Mouse (Mus musculus): Measurements from ENCODE around the gene Crebrf.

The Crebrf gene

DNA sequence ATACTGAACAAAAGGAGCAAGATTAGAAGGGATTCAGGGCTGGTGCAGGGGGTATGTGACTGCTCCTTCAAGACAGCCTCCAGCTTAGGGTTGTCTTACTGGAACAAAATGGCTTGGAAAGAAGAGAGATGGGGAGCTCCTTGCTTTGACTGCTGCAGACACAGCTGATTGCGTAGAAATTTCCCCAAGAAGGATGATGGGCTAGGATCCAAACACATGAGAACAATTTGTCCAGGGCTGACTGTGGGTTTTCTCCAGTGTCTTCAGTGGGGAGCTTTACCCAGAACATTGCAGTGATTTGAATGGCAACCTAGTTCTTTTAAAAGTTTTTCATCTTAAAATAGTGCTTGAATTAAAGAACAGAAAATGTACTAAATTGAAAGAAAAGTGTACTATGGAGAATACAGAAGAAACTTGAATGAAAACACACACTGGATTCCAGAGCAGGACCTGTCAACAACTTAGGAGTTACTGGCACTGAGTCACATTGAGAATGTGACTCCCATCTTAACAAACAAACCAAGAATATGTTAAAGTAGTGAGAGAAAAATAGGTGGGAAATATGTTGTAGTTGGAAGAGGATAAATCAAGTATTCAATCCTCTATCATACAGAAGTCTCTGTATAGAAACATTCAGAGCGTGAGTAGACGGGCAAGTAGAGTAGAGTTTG, 63.1 kb downstream of the Crebrf start:
- no peak for DNase-seq (ENCODE audit: inconsistent age in 2 of 2, low spot score in 1 of 2)

DNA sequence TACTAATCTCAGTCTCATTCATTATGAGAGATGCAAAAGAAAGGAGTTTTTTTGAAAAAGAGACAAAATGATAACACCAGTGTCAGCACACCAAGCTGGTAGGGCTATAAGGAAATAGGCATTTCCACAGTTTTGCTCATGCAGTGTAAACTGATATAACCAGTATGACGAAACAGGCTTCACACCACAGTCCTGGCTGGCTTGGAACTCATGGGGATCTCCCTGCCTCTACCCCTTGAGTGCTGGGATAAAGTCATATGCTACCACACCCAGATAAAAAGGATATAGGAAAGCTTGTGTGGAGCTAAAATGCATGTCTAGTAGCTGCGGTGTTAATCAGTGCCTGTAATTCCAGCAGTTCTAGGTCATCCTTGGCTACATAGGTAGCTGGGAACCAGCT, 64.0 kb downstream of the Crebrf start:
- no peak for DNase-seq (ENCODE audit: inconsistent age in 2 of 2, low spot score in 1 of 2)

DNA sequence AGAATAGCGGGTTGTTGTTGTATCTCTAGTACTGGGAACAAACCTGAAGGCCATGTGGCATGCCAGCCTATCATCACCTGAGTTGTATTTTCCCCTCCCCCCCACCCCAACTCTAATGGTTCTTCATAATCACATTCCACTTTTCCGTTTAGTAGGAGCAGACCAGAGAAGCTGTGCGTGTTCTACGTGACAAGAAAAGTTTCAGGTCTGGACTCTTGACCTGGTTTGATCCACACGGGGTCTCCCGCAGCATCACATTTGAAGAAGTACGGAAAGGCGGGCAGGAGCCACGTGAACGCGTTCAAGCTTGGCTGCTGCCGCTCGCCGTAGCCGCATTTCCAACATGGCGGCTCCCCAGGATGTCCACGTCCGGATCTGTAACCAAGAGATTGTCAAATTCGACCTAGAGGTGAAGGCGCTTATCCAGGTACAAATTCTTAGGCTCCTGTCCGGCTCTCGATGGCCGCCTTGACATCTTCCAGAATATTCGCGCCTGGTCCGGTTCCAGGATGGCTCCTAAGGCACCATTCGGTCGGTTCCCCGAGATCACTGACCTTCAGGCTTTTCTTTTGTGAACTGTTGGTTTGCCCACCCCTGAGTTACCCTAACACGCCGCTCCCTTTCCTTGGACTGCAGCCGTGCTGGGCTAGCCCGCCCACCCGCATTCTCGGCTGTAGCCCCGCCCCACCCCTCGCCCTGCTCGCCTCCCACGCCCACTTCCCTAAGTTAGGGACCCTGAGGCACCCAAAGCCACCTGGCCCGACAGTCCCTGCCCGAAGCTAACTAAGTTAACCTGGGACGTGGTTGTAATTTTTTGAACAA, 65.5 kb downstream of the Crebrf start, which contains the start of gene Bnip1:
Bnip1 (plus strand) TSS at position 317 of the 822 bp plus-strand sequence.
- DNase-seq (ENCODE audit: inconsistent age in 2 of 2, low spot score in 1 of 2), result peak; percentile 82 to 93

DNA sequence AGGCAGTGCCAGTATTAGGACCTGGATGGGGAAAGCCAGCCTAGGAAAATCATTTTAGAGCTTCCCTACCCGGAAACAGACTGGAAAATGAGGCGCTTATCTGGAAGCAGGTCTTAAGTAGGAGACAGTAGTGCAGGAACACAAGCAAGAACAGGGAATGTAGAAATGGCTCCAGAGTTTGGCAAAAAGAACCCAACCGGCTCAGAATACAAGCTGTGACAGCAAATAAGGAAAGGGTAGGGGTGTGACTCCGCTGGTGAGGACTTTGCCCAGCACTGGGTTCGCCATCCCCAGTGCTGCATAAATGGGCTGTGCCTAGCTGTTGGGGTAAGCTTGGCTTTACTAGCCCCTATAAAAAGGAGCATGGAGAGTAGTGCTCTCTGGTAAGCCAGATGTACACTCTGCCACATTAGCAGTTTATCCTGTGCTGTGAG, 66.2 kb downstream of the Crebrf start:
- no peak for DNase-seq (ENCODE audit: inconsistent age in 2 of 2, low spot score in 1 of 2)

DNA sequence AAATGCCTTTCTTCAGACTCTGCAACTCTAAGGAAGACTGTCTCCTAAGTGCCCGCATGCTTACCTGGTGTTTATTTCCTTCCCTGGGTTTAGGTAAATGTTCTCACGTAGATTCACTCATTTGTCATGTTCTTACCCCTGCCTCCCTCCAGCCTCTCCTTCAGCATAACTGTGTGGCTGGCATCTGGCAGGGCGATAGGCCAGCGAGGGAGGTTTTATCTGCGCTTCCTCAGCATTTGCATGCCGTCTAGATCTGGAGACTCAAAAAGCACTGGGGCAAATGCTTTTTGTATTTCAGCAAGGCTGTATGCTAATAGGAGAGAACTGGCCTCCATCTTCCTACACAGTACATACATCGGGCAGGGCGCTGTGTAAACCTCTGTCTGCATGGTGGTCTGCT, 69.1 kb downstream of the Crebrf start:
- no peak for DNase-seq (ENCODE audit: inconsistent age in 2 of 2, low spot score in 1 of 2)

DNA sequence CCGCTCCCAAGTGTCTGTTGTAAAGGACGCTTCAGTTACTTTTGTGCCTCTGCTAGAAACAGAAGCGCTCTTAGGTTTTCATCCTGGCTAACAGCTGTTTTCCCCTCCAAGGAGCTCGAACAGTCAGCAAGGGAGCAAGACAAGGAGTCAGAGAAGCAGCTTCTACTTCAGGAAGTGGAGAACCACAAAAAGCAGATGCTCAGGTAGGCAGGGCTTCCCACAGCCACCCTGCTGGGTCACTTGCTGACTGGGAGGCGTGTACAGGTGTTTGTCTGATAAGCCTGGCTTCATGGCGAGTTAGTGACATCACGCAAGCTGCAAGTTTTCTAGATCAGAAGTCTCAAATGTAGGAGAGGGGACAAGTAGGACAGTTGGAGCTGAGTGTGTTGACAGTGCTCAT, 71.1 kb downstream of the Crebrf start:
- no peak for DNase-seq (ENCODE audit: inconsistent age in 2 of 2, low spot score in 1 of 2)

DNA sequence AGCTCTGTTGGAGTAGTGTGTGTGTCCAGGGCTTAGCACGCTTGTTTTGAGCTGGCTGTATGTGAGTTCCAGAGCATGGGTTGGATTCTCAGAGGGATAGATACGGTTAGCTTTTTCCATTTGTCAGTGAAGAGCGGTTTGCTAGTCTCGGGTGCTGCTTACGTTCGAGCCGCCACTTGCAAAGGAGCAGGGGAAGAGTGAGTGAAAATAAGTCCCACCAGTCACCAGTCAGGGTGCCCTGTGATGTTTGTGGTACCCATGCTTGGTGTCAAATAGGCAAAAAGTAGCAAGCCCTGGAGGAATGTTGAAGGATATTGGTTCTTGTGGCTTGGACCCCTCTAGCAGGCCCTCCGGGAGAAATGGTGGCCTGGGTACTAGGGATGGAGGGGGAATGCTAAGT, 73.5 kb downstream of the Crebrf start:
- no peak for DNase-seq (ENCODE audit: inconsistent age in 2 of 2, low spot score in 1 of 2)

DNA sequence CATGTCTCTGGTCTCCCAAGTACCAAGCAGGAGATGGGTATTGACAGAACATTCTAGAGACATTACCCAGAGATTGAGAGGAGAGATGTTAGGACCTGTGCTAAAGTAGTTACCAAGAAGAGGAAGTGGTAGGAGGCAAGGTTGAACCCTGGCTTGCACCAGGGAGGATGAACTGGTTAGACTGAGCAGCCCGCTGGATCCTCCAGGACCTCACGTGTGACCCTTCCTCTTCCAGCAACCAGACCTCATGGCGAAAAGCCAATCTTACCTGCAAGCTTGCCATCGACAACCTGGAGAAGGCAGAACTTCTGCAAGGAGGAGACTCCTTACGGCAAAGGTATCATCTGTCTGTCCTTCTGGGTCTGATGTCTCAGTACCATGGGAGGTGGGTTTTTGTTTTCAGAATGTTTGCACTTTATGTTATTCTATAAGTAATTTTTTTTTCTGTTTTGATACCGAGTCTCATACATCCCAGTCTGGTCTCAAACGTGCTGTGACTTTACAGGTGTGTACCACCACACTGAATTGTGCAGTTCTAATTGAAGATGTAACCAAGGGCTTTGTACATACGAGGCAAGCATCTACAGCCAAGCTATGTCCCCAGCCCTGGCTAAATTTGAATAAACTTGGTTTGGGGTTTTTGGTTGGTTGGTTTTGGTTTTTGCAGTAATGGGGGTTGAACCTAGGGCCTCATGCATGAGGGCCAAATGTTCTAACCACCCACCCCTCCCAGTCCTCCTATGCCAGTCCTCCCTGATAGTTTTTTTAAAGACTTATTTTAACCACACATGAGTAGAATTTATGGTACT, 74.2 kb downstream of the Crebrf start:
- DNase-seq (ENCODE audit: inconsistent age in 2 of 2, low spot score in 1 of 2), result no peak

DNA sequence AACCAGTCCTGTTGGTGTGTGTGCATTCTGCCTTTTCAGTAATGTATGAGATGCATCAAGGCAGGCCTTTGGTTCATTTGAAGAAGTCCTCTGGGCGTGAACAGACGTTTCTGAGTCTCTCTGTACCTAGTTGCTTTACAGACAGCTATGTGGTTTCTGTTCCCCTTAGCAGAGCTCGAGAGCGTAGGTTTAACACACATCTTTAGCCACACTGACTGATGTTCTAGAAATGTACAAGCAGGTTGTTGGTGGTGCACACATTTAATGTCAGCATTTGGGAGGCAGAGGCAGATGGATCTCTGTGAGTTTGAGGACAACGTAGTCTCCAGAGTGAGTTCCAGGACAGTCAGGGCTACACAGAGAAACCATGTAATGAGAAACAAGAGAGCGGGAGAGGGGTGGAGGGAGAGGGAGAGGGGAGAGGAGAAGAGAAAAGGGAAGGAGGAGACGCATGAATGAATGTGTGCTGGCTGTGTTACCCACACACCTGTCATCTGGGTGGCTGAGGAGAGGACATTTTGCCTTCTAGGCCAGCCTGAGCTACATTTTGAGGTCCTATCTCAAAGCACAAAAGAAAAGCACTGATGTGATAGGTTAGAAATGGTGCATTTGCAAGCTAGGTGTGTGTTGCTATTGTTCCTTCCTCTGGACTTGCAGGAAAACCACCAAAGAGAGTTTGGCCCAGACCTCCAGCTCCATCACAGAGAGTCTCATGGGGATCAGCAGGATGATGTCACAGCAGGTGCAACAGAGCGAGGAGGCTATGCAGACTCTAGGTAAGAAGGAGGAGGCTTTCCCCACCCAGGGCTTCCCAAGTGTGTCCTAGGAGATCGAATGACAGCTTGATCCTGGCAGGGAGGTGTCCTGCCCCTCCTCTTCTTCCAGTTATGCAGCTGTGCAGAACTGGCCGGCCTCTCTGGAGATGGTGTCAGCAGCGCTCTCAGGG, 75.1 kb downstream of the Crebrf start:
- no peak for DNase-seq (ENCODE audit: inconsistent age in 2 of 2, low spot score in 1 of 2)

DNA sequence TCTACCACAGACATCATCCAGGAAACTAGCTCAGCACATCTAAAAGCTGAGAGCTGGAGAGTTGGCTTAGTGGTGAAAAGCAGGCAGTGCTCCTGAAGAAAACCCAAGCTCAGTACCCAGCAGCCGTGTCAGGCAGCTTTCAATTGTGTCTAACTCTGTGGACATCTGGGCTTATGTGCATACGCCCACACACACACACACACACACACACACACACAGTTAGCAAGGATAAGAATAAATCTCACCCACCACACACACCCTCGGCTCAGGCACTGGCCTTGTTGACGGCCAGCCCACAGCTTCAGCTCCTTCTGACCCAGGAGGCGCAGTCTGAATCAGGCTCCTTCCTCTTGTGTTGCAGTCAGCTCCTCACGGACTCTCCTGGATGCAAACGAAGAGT, 76.1 kb downstream of the Crebrf start:
- no peak for DNase-seq (ENCODE audit: inconsistent age in 2 of 2, low spot score in 1 of 2)

DNA sequence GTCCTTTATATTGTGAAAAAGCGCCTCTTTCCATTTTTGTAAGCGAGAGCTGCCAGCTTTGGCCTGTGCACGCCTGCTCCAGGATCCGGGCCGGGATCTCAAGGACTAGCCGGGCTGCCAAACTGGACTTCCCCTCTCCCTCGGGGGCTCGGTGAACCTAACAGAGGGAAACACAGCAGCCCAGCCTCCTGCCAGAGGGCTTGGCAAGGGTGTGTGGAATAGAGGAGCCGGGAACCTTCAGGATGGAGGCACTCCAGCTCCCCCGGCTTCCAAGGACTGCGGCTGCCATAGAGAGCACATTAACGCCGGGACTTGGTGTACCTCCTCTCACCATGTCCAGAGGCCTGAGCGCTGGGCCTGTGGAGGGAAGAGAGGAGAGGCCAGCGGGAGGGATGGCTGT, 76.6 kb downstream of the Crebrf start:
- DNase-seq (ENCODE audit: inconsistent age in 2 of 2, low spot score in 1 of 2), result no peak

DNA sequence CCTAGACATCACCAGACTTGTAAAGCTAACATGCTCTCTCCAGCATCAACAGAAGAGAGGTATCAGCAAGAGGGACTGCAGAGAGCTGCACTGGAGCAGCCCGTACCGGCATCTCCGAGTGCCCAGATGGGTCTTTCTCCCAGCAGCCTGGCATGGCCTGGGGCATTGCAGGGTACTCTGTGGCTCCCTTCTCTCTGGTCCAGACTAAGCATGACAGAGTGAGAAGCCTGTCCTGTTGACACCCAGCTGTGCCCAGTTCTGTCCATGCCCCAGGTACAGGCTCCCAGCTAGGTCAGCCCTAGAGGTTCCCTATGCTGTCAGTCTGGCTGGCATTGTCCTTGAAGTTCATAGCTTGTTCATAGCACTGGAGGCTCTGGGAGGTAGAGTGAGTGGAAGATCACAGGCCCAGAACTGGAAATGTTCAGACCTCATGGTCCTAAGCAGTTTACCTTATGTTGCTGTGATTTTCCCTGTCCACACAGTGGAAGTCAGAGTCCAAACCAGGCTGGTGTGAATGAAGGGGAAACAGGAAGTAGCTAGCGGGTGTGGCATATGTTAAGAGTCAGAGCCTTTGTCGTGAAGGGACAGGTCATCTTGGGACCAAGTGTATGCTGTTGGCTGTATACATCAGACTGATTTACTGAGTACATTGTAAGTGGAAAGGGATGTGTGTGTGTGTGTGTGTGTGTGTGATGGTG, 77.8 kb downstream of the Crebrf start:
- no peak for DNase-seq (ENCODE audit: inconsistent age in 2 of 2, low spot score in 1 of 2)

DNA sequence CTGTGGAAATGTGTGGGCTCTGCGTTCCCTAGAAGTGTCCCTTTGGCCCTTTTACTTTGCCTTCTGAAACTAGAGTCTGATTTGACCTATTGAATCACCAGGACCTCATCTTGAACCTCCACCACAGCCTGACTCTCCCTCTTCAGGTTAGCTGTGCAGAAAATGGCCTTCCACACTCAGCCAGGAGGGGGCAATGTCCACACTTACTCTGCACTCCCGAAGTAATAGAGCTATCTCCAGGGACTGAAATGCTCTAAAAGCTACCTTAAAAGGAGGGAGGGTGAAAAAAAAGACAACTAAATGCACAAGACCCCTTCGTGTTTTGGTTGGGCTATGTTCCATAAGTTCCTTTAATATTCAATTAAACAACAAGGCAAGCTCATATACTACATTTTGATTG, 79.3 kb downstream of the Crebrf start:
- DNase-seq (ENCODE audit: inconsistent age in 2 of 2, low spot score in 1 of 2), result peak; percentile 69 to 89

DNA sequence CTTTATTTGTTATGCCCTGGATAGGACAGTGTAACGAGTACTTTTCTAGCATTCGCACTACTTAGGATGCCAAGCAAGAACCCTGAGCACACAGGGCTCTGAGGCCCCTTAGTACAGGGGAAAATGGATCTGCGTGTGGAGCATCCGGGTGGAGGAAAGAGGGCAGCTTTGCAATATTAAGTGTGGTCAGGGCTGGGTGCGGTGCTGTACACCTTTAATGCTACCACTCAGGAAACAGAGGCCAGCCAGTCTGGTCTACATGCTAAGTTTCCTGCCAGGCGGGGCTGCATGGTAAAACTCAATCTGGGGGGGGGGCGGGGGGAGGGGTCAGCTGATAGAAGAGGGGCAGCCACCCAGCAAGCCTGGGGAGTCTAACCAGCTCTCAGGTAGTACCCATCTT, 79.9 kb downstream of the Crebrf start:
- no peak for DNase-seq (ENCODE audit: inconsistent age in 2 of 2, low spot score in 1 of 2)

DNA sequence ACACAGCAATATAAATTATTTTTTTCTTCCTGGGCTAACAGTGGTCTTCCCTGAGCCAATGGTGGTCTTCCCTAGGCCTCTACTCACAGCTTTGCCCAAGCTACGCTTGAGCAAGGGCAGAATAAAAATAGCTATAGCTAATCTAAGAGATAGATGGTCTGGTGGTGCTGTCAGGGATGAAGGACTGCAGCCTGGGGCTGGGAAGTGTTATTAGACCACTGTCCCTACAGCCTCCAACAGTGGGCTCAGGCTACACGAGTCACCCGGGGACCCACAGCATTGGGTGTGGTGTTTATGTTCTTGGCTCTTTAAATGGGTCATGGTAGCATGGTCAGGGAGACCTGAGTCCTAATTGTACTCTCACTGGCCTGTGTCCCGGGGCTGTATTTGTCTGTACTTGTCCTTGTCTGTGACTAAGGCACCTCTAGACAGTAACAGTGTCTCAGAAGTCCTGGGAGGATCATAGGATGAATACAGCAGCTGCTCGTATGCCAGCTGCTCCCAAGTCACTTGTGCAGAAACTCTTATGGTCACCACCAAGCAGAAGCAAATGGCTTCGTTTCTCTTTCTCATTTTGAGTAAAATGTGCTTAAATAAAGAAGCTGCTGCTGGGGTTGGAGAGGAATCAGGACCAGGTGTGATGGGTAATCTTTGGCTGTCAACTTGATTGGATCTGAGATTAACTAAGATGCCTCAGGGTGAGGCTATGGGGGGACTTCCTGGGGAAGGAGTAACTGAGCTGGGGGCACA, 82.1 kb downstream of the Crebrf start:
- DNase-seq (ENCODE audit: inconsistent age in 2 of 2, low spot score in 1 of 2), result peak in 1 of 2 experiments; percentile 60

DNA sequence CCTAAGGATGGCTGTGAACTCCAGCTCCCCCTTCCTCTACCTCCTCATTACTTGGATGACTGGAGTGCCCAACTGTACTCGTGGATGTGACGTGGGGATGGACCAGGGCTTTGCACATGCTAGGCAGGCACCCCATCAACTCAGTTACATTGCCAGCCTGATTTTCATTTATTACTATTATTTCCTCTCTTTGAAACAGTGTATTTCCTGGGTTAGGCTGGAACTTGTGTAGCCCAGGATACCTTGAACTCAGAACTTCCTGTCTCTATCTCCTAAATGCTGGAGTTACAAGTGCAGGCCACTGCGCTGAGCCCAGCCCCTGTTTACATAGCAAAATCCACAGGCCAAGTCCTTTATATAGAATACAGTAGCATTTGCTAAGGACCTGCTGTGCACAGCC, 87.4 kb downstream of the Crebrf start:
- no peak for DNase-seq (ENCODE audit: inconsistent age in 2 of 2, low spot score in 1 of 2)

DNA sequence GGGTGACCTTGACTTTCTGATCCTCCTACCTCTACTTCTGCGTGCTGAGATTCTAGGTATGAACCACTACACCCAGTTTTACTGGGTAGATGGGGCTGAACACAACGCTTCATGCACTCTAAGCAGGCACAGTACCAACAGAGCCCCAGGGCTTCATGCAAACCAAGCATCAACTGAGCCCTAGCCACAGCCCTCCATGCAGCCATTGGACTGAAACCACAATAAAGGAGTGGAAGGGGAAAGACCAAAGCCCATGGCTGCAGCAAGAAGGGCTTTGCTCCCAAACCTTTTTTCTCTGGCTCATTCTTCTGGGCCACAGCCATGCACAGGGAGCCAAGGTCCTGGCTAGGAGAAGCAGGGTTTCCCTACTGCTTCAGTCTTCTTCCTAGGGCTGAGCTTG, 97.2 kb downstream of the Crebrf start:
- no peak for DNase-seq (ENCODE audit: inconsistent age in 2 of 2, low spot score in 1 of 2)

DNA sequence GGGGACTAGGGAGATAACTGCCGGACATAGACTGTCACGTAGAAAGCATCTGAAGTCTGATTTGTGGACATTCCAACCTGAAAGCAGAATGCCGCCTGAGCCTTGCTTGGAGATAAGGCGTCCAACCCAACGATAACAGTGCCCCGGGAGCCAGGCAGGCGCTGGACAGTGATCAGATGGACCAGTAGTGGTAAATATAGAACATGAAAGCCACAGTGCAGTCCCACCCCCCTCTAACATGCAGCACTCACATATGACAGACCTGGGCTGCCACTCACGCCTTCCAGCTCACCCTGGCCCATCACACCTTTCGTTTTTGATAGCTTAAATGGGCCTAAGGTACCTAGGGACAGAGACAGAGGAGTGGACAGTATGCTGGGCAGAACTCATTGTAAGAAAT, 98.0 kb downstream of the Crebrf start:
- no peak for DNase-seq (ENCODE audit: inconsistent age in 2 of 2, low spot score in 1 of 2)

DNA sequence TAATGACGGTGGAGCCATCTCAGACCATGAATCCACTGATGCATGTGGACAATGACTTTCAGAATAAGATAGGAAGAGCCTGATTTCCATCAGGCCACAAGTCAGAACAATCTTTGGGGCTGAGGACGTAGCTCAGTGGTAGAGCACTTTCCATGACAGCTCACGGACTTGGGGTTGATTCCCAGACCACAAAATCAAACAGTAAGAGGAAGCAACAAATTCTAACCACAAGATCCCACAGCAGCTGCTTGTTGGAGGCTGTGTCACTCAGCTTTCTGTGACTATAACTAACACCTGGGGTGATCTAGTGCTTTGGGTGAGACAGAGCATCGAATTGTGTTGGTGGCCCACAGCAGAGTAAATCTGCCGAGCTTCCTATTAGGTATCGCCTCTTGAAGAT, 101.4 kb downstream of the Crebrf start:
- no peak for DNase-seq (ENCODE audit: inconsistent age in 2 of 2, low spot score in 1 of 2)

Data from adrenal gland, adult (tissue).